Mouse (Mus musculus) kidney, embryonic 14.5 days (tissue): Measurements from ENCODE around the gene Vrk2. TPM values are rescaled to one million over a fixed set of nuclear protein-coding genes. Genes with fewer than 3 reads are reported as not detected.
A peak's percentile ranks its signal among the peaks of the same experiment; 100 is the strongest.

Experiments used
- ATAC-seq: fragments of 200-750 bp; cut with Nextera tagmentation; 2 replicates; pipeline ENCODE4 v1.8.0; 2017; ENCODE audit warnings: moderate number of reproducible peaks, mild to moderate bottlenecking, moderate TSS enrichment, moderate library complexity; ENCODE audit not compliant: low FRiP score, low TSS enrichment
- H3K27ac ChIP-seq: fragments of 300-500 bp; sonication (generic); 2 replicates; pipeline ENCODE4 v1.5.1; 2014; ENCODE audit warnings: low read depth, mild to moderate bottlenecking, low read length, moderate library complexity, mixed read lengths
- H3K27me3 ChIP-seq: fragments of 300-500 bp; sonication (generic); 2 replicates; pipeline ENCODE4 v1.6.1; 2014; ENCODE audit warnings: mild to moderate bottlenecking, low read length; ENCODE audit not compliant: control insufficient read depth, insufficient read depth
- H3K36me3 ChIP-seq: fragments of 300-500 bp; sonication (generic); 2 replicates; pipeline ENCODE4 v1.6.1; 2014; ENCODE audit warnings: low read length, mixed read lengths; ENCODE audit not compliant: control insufficient read depth, insufficient read depth
- H3K4me1 ChIP-seq: fragments of 300-500 bp; sonication (generic); 2 replicates; pipeline ENCODE4 v1.6.1; 2014; ENCODE audit warnings: low read length, mixed read lengths; ENCODE audit not compliant: control insufficient read depth, insufficient read depth
- H3K4me2 ChIP-seq: fragments of 300-500 bp; sonication (generic); replicated peaks from 2 replicates; pipeline ENCODE4 v1.6.1; 2014; ENCODE audit warnings: low read depth, mild to moderate bottlenecking, low read length
- H3K4me3 ChIP-seq: fragments of 300-500 bp; sonication (generic); 2 replicates; pipeline ENCODE4 v1.5.1; 2014; ENCODE audit warnings: mild to moderate bottlenecking, low read length
- H3K9ac ChIP-seq: fragments of 300-500 bp; sonication (generic); 2 replicates; pipeline ENCODE4 v1.6.1; 2014; ENCODE audit warnings: low read depth, mild to moderate bottlenecking, low read length, moderate library complexity
- H3K9me3 ChIP-seq: fragments of 300-500 bp; sonication (generic); 2 replicates; pipeline ENCODE4 v1.6.1; 2016; ENCODE audit warnings: low read length; ENCODE audit not compliant: control insufficient read depth
- WGBS: fragments of 180-500 bp; shearing (Covaris S2); extraction: QIAGEN DNeasy Blood & Tissue Kit; methylation state at CpG from one replicate; pipeline ENCODE4 v1.1.7; 2014; 5-methylcytosine and 5-hydroxymethylcytosine counted together
- polyA plus RNA-seq: library from polyadenylated mRNA; unstranded; fragments of >200 nt; fragmentation: Nextera tagmentation; extraction: Ambion mirVana; gene quantifications from 2 replicates; pipeline ENCODE4 v1.2.1, GENCODE M21; 2014

Vrk2 gene
- polyA plus RNA-seq, 1 experiment from 2014 or later, result 19.7 TPM

DNA sequence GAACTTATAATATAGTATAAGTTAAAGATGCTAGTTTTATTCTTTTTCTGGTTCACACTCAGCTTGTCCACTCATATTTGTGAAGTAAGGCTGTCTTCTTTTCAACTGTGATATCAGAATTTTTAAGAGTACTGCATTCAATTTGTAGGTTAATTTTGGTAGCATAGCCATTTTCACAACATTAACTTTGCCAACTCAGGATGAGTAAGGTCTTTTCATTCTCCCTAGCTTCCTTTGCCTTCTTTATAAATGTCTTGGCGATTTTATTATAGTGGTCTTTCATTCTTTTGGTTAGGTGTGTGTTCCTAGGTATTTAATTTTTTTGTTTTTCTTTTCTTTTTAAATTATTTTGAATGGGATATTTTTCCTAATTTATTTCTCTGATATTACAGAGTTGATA, 143.2 kb downstream of the Vrk2 start:
- Histone ChIP-seq H3K9me3 (no peaks in the 10 kb centered on the region; the same call in 1 of the 2 replicates), H3K27ac (no peak overlapping the region), H3K4me1 (no peaks in the 10 kb centered on the region), H3K27me3 (no peaks in the 10 kb centered on the region), H3K9ac (no peak overlapping the region), H3K4me2 (no peak overlapping the region), H3K4me3 (no peak overlapping the region), H3K36me3 (no peaks in the 10 kb centered on the region; the same call in 1 of the 2 replicates)
- ATAC-seq, result no peak
- 86% methylated on average over 1 of the region's 1 CpGs for WGBS

DNA sequence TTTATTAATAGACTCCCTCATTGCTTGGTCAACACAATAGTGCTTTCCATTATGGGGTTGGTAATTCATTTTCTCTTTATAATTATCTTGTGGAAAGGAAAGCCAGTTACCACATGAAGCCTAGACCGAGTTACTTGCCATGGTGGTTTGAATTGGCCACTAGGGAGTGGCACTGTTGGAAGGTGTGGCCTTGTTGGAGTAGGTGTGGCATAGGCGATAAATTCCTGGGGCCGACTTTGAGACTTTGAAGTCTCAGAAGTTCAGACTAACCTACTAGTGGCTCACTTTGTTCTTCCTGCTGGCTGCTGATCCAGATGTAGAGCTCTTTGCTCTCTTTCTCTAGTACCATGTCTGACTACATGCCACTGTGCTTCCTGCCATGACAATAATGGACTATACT, 144.0 kb downstream of the Vrk2 start:
- H3K4me1 ChIP-seq, result no peaks in the 10 kb centered on the region
- no peak overlapping the region for H3K9ac ChIP-seq
- H3K9me3 ChIP-seq, result no peaks in the 10 kb centered on the region; the same call in 1 of the 2 replicates
- no peak overlapping the region for H3K4me3 ChIP-seq
- WGBS, result 77% methylated on average over 3 of the region's 3 CpGs
- H3K27ac ChIP-seq, result no peak overlapping the region
- H3K36me3 ChIP-seq, result no peaks in the 10 kb centered on the region; the same call in 1 of the 2 replicates
- no peak for ATAC-seq
- H3K27me3 ChIP-seq, result no peaks in the 10 kb centered on the region
- H3K4me2 ChIP-seq, result no peak overlapping the region

DNA sequence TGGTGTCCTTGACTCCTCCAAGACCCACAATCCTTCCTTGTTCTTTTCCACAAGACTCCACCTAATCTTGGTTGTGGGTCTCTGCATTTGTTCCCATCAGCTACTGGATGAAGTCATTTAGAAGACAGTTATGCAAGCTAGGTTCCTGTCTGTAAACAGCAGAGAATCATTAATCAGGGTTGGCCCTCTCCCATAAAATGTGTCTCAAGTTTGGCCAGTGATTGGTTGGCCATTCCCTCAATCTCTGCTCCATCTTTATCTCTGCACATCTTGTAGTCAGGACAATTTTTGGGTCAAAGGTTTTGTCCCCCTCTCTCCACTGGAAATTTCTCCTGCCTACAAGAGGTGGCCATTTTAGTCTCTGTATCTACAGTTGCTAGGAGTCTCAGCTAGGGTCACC, 149.4 kb downstream of the Vrk2 start:
- Histone ChIP-seq H3K36me3 (no peaks in the 10 kb centered on the region; the same call in 1 of the 2 replicates), H3K27me3 (no peaks in the 10 kb centered on the region)
- ATAC-seq, result no peak

DNA sequence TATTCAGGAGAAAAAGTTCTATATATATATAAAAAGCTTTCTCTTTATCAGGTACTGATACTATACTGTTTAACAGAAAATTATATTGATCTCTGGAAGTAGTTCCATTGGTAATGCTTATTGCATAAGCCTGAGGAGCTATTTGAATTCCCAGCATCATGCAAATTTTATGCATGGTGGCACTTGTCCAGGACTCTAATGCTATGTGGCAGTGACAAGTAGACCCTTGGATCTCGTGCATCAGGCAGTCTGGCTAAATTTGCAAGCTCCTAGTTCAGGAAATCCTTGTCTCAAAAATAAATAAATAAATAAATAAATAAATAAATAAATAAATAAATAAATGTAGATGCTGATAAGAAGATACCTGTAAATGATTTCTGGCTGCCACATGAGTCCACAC, 152.7 kb downstream of the Vrk2 start:
- Histone ChIP-seq H3K4me1 (no peaks in the 10 kb centered on the region), H3K27me3 (no peaks in the 10 kb centered on the region), H3K4me3 (no peak overlapping the region), H3K9me3 (no peaks in the 10 kb centered on the region), H3K4me2 (no peak overlapping the region), H3K36me3 (no peaks in the 10 kb centered on the region; the same call in 1 of the 2 replicates), H3K9ac (no peak overlapping the region), H3K27ac (no peak overlapping the region)
- 64% methylated on average over 1 of the region's 1 CpGs for WGBS
- ATAC-seq, result no peak

More for the DNA sequence above, 149.4 kb downstream of the Vrk2 start:
- H3K4me2 ChIP-seq, result no peak overlapping the region
- no peaks in the 10 kb centered on the region; the same call in 1 of the 2 replicates for H3K9me3 ChIP-seq
- H3K9ac ChIP-seq, result no peak overlapping the region
- no peak overlapping the region for H3K27ac ChIP-seq
- H3K4me3 ChIP-seq, result no peak overlapping the region
- H3K4me1 ChIP-seq, result no peaks in the 10 kb centered on the region

DNA sequence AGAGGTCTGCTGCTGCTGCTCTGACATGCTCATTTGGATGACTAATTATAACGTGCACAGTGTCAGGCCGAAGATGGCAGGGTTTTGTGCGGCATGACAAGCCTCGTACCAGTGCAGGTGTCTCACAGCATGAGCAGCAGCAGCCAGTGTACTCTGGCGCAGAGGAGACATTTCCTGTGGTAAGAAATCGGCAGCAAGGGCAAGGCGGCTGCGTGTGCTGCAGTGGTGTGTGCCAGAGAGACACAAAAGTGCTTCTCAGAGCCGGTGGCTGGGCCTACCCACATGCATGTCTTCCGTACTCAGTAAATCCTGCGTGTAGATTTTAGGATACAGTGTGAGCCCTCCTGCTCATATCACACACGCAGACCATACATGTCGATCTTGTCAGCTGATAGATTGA, 156.0 kb downstream of the Vrk2 start:
- Histone ChIP-seq H3K9ac (no peak overlapping the region), H3K9me3 (no peaks in the 10 kb centered on the region), H3K4me3 (no peak overlapping the region), H3K36me3 (no peaks in the 10 kb centered on the region), H3K27ac (no peak overlapping the region), H3K4me1 (no peaks in the 10 kb centered on the region), H3K27me3 (no peaks in the 10 kb centered on the region), H3K4me2 (no peak overlapping the region)
- WGBS, result 90% methylated on average over 13 of the region's 13 CpGs
- no peak for ATAC-seq

DNA sequence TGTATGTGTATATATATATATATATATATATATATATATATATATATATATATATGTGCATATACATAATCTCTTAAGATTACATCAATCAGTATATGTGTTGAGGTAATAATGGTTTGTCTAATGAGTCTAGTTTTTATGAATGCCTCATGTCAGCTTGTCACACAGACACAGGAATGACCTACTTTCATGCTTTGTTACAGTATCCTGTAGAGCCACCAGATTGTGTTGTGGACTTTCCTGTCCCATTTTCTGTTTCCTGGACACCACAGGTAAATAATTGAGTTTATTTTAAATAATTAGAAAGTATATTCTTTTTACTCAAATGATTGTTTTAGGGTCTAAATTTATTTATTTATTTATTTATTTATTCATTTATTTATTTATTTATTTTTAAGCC, 159.6 kb downstream of the Vrk2 start:
- no peaks in the 10 kb centered on the region for H3K4me1 ChIP-seq
- no peaks in the 10 kb centered on the region for H3K9me3 ChIP-seq
- no peaks in the 10 kb centered on the region for H3K27me3 ChIP-seq
- H3K9ac ChIP-seq, result no peak overlapping the region
- H3K4me2 ChIP-seq, result no peak overlapping the region
- ATAC-seq, result no peak
- no peak overlapping the region for H3K27ac ChIP-seq
- no peak overlapping the region for H3K4me3 ChIP-seq
- no peaks in the 10 kb centered on the region for H3K36me3 ChIP-seq

DNA sequence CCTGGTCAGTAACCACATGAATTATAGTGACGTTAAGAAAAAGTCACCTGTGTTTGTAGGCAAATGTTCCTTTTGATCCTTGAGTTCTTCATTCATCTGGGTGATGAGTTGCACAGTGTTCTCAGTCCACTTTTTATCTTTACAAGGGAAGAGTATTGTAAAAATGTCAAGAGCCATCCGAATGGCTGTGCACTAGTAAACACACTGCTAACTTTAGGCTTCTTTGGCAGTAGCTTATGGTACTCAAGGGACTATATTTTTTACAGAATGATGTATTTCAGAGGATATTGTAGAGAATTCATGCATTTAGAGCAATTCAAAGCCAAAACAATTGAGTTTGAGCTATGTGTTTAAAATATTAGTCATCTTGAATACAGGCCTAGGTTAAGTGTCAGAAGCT, 172.3 kb downstream of the Vrk2 start:
- H3K4me1 ChIP-seq, result no peaks in the 10 kb centered on the region
- no peaks in the 10 kb centered on the region for H3K27me3 ChIP-seq
- H3K9ac ChIP-seq, result no peak overlapping the region
- H3K4me3 ChIP-seq, result no peak overlapping the region
- peak; percentile 62; the same call in 1 of the 2 replicates for ATAC-seq
- H3K36me3 ChIP-seq, result no peaks in the 10 kb centered on the region
- no peak overlapping the region for H3K27ac ChIP-seq
- no peak overlapping the region for H3K4me2 ChIP-seq
- H3K9me3 ChIP-seq, result no peaks in the 10 kb centered on the region
- WGBS, result 41% methylated on average over 2 of the region's 2 CpGs

Other genes with a start within 250 kb of the Vrk2 start
- gene Fancl, start 207.9 kb downstream of the Vrk2 start, polyA plus RNA-seq, result 30.7 and 33.6 TPM in 2 replicates
- 0.54 TPM in 1 of 2 replicates, not detected in the other for gene Gm6899, start 758 bp downstream of the Vrk2 start, polyA plus RNA-seq